Mouse (Mus musculus) heart, embryonic 11.5 days (tissue): Measurements from ENCODE around the gene Arid3a. TPM values are rescaled to one million over a fixed set of nuclear protein-coding genes. Genes with fewer than 3 reads are reported as not detected.
"Not testable (repeated sequence)": the region's sequence is repeated elsewhere in the genome, so short reads cannot be mapped to it uniquely, and the experiment has no call there.

ENCODE experiments used
- ATAC-seq: fragments of 200-750 bp; cut with Nextera tagmentation; replicated peaks from 2 replicates; pipeline ENCODE4 v1.8.0; 2017; ENCODE audit warnings: moderate library complexity; ENCODE audit not compliant: insufficient number of reproducible peaks, low FRiP score, low TSS enrichment
- H3K27ac ChIP-seq: fragments of 300-500 bp; sonication (generic); 2 replicates; pipeline ENCODE4 v1.5.1; 2014; ENCODE audit warnings: mild to moderate bottlenecking, low read depth, low read length
- H3K27me3 ChIP-seq: fragments of 300-500 bp; sonication (generic); 2 replicates; pipeline ENCODE4 v1.6.1; 2014; ENCODE audit warnings: mild to moderate bottlenecking, low read length, mixed read lengths; ENCODE audit not compliant: control insufficient read depth, insufficient read depth
- H3K36me3 ChIP-seq: fragments of 300-500 bp; sonication (generic); 2 replicates; pipeline ENCODE4 v1.6.1; 2014; ENCODE audit warnings: mild to moderate bottlenecking, low read length, moderate library complexity, mixed read lengths; ENCODE audit not compliant: control insufficient read depth, insufficient read depth
- H3K4me1 ChIP-seq: fragments of 300-500 bp; sonication (generic); 2 replicates; pipeline ENCODE4 v1.6.1; 2014; ENCODE audit warnings: low read length; ENCODE audit not compliant: control insufficient read depth, insufficient read depth
- H3K4me2 ChIP-seq: fragments of 300-500 bp; sonication (generic); 2 replicates; pipeline ENCODE4 v1.6.1; 2014; ENCODE audit warnings: mild to moderate bottlenecking, moderate library complexity
- H3K4me3 ChIP-seq: fragments of 300-500 bp; sonication (generic); 2 replicates; pipeline ENCODE4 v1.5.1; 2014; ENCODE audit warnings: low read depth, low read length
- H3K9ac ChIP-seq: fragments of 300-500 bp; sonication (generic); 2 replicates; pipeline ENCODE4 v1.6.1; 2014; ENCODE audit warnings: mild to moderate bottlenecking, low read depth, low read length, moderate library complexity
- H3K9me3 ChIP-seq: fragments of 300-500 bp; sonication (generic); replicated peaks from 2 replicates; pipeline ENCODE4 v1.6.1; 2016; ENCODE audit warnings: low read length; ENCODE audit not compliant: control insufficient read depth
- WGBS: fragments of 180-500 bp; shearing (Covaris S2); extraction: QIAGEN DNeasy Blood & Tissue Kit; methylation state at CpG from one replicate; pipeline ENCODE4 v1.1.7; 2014; ENCODE audit not compliant: insufficient replicate concordance; 5-methylcytosine and 5-hydroxymethylcytosine counted together
- polyA plus RNA-seq: library from polyadenylated mRNA; unstranded; fragments of >200 nt; fragmentation: Nextera tagmentation; extraction: Ambion mirVana; gene quantifications from 2 replicates; pipeline ENCODE4 v1.2.1, GENCODE M21; 2014

Arid3a gene
- polyA plus RNA-seq, 1 experiment from 2014 or later, result 12.7 TPM

- H3K27ac ChIP-seq, H3K36me3 ChIP-seq, H3K4me3 ChIP-seq, H3K4me2 ChIP-seq, H3K9ac ChIP-seq, H3K9me3 ChIP-seq, ATAC-seq: not testable (repeated sequence)
- Histone ChIP-seq H3K27me3 (peaks cover 14% of the 10 kb centered on the region), H3K4me1 (peaks cover 15% of the 10 kb centered on the region)
- 61% methylated on average over 2 of the region's 3 CpGs for WGBS
Measured at GRCm38 (mm10) chr10:79884938-79885337, 41.9 kb upstream of the Arid3a start.

GRCm38 (mm10) chr10:79886054-79886453, 40.8 kb upstream of the Arid3a start, which contains the start of gene Elane:
TSS of gene Elane (plus strand) at chr10:79886247.
- Histone ChIP-seq H3K27ac (no peak within 1 kb of the TSS), H3K27me3 (peaks cover 10% of the 10 kb centered on the region), H3K36me3 (no peaks in the 10 kb centered on the region), H3K4me3 (no peak within 1 kb of the TSS), H3K4me1 (peaks cover 15% of the 10 kb centered on the region), H3K9ac (no peak within 1 kb of the TSS), H3K9me3 (no peaks in the 10 kb centered on the region), H3K4me2 (no peak within 1 kb of the TSS)
- no peak for ATAC-seq
- 73% methylated on average over 6 of the region's 6 CpGs for WGBS

GRCm38 (mm10) chr10:79886611-79887010, 40.2 kb upstream of the Arid3a start:
- H3K27ac ChIP-seq, result no peak overlapping the region
- no peak for ATAC-seq
- H3K4me1 ChIP-seq, result peaks cover 13% of the 10 kb centered on the region
- H3K27me3 ChIP-seq, result peaks cover 10% of the 10 kb centered on the region
- H3K9me3 ChIP-seq, result no peaks in the 10 kb centered on the region
- no peak overlapping the region for H3K9ac ChIP-seq
- WGBS, result 76% methylated on average over 8 of the region's 8 CpGs
- no peak overlapping the region for H3K4me2 ChIP-seq
- no peak overlapping the region for H3K4me3 ChIP-seq
- H3K36me3 ChIP-seq, result no peaks in the 10 kb centered on the region

- Histone ChIP-seq H3K4me3 (no peak overlapping the region), H3K27me3 (no peaks in the 10 kb centered on the region), H3K4me1 (no peaks in the 10 kb centered on the region), H3K36me3 (no peaks in the 10 kb centered on the region), H3K9ac (no peak overlapping the region), H3K27ac (no peak overlapping the region), H3K4me2 (no peak overlapping the region), H3K9me3 (no peaks in the 10 kb centered on the region)
- WGBS, result 78% methylated on average over 2 of the region's 2 CpGs
- no peak for ATAC-seq
Measured at GRCm38 (mm10) chr10:79889386-79889785, 37.5 kb upstream of the Arid3a start.

GRCm38 (mm10) chr10:79890670-79891069, 36.2 kb upstream of the Arid3a start, which contains the start of gene Cfd:
TSS of gene Cfd (plus strand) at chr10:79890853.
- no peaks in the 10 kb centered on the region for H3K27me3 ChIP-seq
- no peak within 1 kb of the TSS for H3K27ac ChIP-seq
- 34% methylated on average over 5 of the region's 5 CpGs for WGBS
- ATAC-seq, result no peak
- H3K9ac ChIP-seq, result no peak within 1 kb of the TSS
- H3K4me3 ChIP-seq, result no peak within 1 kb of the TSS
- H3K4me2 ChIP-seq, result no peak within 1 kb of the TSS
- no peaks in the 10 kb centered on the region for H3K4me1 ChIP-seq
- 0 out of 2 replicates have a peak, but pooled peaks cover 5% of the 10 kb centered on the region for H3K36me3 ChIP-seq
- no peaks in the 10 kb centered on the region for H3K9me3 ChIP-seq

GRCm38 (mm10) chr10:79892451-79893118, 34.3 kb upstream of the Arid3a start:
- H3K9ac ChIP-seq, ATAC-seq, H3K4me1 ChIP-seq, H3K9me3 ChIP-seq, H3K4me3 ChIP-seq, H3K27ac ChIP-seq, H3K27me3 ChIP-seq, H3K4me2 ChIP-seq: not testable (repeated sequence)
- WGBS, result 45% methylated on average over 22 of the region's 22 CpGs
- peaks cover 10% of the 10 kb centered on the region; the same call in 1 of the 2 replicates for H3K36me3 ChIP-seq

GRCm38 (mm10) chr10:79896306-79896705, 30.5 kb upstream of the Arid3a start:
- Histone ChIP-seq H3K36me3 (peaks cover 15% of the 10 kb centered on the region), H3K27me3 (no peaks in the 10 kb centered on the region), H3K9ac (no peak overlapping the region), H3K9me3 (no peaks in the 10 kb centered on the region), H3K27ac (no peak overlapping the region), H3K4me3 (no peak overlapping the region), H3K4me1 (no peaks in the 10 kb centered on the region), H3K4me2 (no peak overlapping the region)
- WGBS, result 91% methylated on average over 16 of the region's 16 CpGs
- ATAC-seq, result no peak

- Histone ChIP-seq H3K27me3 (no peaks in the 10 kb centered on the region), H3K4me2 (no peak overlapping the region), H3K4me1 (no peaks in the 10 kb centered on the region), H3K9ac (no peak overlapping the region), H3K36me3 (peaks cover 15% of the 10 kb centered on the region), H3K27ac (no peak overlapping the region), H3K9me3 (no peaks in the 10 kb centered on the region), H3K4me3 (no peak overlapping the region)
- no peak for ATAC-seq
- WGBS, result 83% methylated on average over 13 of the region's 13 CpGs
Measured at GRCm38 (mm10) chr10:79896814-79897213, 30.0 kb upstream of the Arid3a start.
